Mouse (Mus musculus) thymus, postnatal 0 days (tissue): Measurements from ENCODE around the gene Eps15. TPM values are rescaled to one million over a fixed set of nuclear protein-coding genes. Genes with fewer than 3 reads are reported as not detected.

Source experiments
- DNase-seq: peaks from one replicate; pipeline ENCODE4 v3.0.0-alpha.2; 2015; ENCODE audit warnings: low spot score
- polyA plus RNA-seq: library from polyadenylated mRNA; unstranded; fragments of >200 nt; fragmentation: Nextera tagmentation; extraction: Ambion mirVana; gene quantifications from 2 replicates; pipeline ENCODE4 v1.2.1, GENCODE M21; 2015

Gene Eps15
- polyA plus RNA-seq, 1 experiment from 2014 or later = 53.7 TPM

DNA sequence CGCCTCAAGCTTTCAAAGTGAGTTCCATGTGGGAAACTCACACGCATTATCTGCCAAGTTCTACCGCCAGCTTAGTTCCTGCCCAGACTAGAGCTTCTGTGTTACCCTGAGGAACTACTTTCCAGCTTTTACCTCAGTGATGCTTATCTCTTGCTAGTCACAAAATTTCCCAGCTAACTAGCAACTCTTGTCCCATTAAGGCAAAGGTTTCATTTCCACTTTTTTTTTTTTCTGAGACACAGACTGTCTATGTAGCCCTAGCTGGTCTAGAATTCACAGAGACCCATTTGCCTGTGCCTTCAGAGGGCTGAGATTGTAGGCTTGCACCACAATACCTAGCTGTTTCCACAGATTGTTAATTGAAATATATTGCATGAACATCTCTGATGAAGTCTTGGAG lies 12.6 kb upstream of the Eps15 start:
- DNase-seq = no peak

GRCm38 (mm10) chr4:109268903-109269302 lies 11.2 kb upstream of the Eps15 start:
- DNase-seq = no peak

GRCm38 (mm10) chr4:109271803-109272202 lies 8.3 kb upstream of the Eps15 start:
- no peak for DNase-seq

DNA sequence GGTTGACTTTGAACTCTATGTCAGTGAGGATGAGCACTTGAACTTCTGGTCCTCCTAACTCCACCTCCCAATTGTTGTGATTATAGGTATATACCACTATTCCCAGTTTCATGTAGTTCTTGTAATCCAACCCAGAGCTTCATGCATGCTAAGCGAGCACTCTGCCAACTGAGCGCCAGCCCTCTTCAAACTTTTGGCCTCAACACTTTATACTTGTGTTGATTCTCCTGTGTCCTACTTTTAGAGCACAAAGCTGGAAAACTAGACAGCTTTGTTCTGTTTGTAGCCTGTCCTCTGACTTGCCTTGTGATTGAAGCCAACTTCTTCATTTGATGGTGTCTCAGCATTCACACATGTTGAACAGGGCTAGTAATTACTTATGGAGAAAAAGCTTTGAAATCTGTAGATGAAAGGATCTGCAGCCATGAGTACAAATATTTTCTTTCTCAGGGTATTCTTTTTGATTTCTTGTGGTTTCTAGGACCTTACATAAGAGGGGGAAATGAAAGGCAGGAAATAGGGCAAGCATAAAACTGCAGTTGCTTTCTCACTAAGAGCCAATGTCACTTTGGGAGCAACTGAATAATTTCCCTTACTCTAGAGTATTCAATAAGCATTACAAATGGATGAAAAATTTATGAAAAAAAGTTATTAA lies 6.4 kb upstream of the Eps15 start:
- peak; percentile 35 for DNase-seq

GRCm38 (mm10) chr4:109280459-109281160 lies 542 bp downstream of the Eps15 start:
- peak; percentile 35 for DNase-seq

DNA sequence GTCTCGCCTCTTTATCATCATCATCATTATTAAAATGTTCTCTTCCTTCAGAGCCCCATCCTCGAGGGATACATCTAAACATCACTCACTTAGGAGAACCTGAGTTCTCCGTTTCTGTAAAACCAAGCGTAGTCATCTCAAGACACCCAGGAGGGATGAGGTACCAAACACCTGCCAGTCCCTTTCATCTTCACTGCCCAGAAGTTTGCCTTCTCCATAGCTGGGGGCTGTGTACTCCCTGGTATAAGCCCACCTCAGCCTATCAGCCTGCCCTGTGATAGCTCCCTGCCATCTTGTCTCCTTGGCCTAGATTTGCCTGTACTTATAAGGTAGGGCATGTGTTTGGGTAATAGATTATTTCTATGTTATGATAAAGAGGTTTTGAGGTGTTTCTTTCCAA lies 1.1 kb downstream of the Eps15 start:
- DNase-seq = no peak

GRCm38 (mm10) chr4:109281946-109282345 lies 1.9 kb downstream of the Eps15 start:
- no peak for DNase-seq

DNA sequence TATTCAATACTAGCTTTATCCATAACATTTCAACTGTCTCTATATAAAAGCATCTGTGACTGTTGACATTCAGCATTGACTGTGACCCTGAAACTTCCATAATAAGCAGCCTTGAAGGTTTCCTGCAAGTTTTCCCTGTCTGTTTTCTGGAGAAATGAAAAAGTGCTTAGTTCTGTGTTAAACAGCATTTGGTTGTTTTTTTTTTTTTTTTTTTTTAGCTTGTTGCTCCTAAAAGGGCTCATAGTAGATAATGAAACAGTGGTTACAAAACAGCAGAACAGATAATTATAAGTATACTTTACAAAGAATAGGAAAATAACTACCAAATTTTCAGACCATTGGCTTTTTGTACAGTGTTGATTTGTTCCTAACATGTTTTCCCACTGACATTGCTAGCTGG lies 14.6 kb downstream of the Eps15 start:
- DNase-seq = no peak

DNA sequence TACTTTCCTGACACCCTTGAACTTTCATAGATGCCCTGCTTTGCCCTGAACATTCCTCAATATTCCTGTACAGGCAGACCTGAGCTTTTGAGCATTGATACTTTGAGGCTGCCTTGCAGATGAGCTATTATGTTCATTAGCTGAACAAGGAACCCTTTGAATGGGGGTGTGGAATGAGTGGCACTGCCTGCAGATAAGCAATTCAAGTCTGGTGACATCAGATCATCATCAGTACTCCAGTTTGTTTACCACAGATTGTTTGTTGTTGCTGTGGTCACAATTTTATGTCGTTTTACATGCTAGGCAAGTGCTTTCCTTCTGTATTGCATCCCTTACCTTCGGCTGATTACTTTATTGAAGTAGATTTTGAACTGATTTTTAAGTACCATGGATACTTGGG lies 16.4 kb downstream of the Eps15 start:
- no peak for DNase-seq

DNA sequence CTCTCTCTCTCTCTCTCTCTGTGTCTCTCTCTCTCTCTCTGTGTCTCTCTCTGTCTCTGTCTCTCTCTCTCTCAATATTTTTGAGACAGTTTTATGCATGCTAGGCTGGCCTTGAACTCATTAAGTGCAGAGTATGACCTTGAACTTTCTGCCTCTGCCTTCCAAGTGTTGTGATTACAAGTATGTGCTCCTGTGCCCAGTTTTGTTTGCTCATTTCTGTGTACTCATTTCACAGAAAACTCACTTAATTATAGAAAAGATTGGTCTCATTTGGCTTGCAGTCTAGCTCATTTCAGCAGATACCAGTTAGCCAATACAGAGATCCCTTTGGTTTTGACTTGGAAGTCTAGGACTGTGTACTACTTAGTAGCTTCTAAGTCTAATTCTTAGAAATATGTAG lies 19.1 kb downstream of the Eps15 start:
- DNase-seq = no peak

DNA sequence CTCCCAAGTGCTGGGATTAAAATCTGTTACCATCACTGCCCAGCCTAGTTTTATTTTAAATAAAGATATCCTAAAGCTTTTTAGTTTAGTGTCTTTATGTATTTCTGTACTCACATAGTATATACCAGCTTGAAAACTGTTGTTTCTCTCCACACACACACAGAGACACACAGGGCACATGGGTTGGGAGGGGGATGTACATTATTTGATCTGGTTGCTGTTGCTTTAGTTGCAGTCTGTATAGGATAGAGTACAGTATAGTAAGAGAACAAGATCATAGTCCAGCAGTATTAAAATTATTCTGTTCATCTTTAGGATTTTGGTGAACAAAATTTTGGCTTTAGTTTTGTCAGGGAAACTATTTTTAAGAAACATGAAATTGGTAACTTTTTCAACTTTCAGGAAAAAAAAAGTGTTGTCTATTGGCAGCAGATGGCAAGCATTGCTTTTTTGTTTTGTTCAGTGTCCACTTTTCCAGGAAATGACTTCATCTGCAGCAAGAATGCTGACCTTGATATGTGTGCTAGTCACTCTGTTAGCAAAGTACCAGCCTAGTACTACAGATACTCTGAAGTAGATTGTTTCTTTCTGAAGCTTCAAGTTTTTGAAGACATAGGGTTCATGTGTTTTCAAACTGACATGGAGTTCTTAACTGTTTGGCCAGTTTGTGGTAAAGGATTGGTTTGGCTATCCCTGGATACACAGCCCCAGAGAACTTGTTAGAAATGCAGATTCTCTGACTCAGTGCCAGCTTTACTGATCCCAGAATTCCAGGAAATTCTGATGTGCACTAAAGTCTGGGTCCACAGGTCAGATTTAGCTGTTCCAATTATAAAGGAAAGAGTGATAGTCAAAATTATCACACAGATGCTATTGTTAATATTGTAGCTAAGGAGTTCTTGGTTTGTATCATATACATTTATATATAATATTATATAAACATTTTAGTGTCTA lies 37.1 kb downstream of the Eps15 start:
- no peak for DNase-seq

DNA sequence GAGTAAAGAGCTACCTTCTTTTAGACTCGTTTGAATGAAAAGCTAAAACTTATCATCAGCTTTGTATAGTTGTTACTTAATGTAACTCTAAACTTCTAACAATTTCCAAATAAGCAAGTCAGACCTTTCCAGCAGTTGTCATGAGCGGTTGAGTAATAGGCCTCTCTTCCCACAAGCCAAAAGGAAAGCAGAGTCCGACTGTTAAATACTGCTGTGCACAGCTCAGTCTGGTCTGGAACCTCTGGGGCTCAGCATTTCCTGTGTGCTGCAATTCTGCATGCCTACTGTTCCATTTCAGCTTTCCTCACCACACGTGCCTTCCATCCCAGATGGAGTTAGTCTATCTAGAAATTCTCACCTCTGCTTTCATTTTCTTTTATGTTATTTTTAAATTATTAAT lies 56.7 kb downstream of the Eps15 start:
- DNase-seq = no peak

DNA sequence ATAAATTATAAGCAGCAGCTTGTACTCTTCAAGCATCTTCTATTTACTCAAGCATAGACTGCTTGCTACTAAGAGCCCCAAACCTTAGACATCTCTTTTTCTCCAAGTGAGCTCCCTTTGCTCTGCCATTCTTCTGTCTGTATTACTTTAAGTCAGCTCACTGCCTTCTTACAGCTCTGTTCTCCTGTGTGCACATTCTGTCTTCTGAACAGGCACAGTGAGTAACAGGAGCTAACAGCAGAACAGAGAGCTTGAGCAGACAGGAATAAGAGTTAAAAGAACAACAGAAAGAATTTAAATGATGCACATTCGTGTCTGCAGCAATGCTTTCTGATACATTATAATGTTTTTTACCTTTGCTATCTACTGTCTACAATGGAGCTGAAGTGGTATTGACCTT lies 61.2 kb downstream of the Eps15 start:
- no peak for DNase-seq

- no peak for DNase-seq
Observed at GRCm38 (mm10) chr4:109342783-109343485, 62.9 kb downstream of the Eps15 start.

GRCm38 (mm10) chr4:109343909-109344308 lies 63.8 kb downstream of the Eps15 start:
- no peak for DNase-seq

- no peak for DNase-seq
Observed at GRCm38 (mm10) chr4:109378107-109378506, 98.0 kb downstream of the Eps15 start.

DNA sequence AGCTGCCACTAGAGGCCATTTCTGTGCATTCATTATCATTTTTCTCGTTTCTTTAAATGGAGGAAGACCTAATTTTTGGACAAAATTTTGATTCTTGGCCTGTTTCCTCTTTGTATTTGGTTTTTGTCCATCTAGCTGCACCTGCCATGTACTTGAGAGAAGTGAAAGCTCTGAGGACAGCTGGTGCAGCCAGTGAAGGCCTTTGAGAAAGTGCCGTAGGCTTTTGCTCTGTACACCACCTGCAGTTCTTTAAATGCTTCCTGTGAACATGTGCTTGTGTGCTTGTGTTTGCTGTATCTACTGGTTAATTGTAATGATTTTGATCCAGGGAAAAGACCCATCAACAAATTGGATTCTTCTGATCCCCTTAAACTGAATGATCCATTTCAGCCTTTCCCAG lies 102.4 kb downstream of the Eps15 start:
- peak; percentile 15 for DNase-seq

- DNase-seq = no peak
Observed at GRCm38 (mm10) chr4:109385599-109385998, 105.5 kb downstream of the Eps15 start.

DNA sequence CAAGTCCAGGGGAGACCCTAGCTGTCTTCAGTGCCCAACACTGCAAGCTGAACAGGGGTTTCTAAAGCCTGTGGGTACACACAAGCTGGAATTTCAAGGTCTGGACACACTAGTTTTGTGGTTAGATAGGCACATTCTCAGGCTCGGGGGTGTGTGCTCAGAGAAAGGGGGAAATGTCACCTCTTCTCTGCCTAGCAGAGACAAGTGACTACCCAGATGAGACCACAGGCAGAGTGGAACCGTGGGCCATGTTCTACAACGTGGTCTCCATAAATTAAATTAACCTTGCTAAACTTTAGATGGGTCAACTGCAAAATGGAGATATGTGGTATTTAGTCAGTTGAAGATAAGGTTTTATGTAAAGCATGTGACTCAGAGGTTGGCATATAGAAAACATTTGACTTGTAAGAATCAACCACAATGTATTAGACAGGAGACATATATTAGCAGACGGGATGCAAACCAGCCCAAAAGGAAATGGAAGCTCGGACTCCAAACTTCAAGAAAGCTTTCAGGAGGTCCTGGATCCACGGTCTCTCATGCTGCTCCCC lies 113.2 kb downstream of the Eps15 start:
- DNase-seq = no peak

DNA sequence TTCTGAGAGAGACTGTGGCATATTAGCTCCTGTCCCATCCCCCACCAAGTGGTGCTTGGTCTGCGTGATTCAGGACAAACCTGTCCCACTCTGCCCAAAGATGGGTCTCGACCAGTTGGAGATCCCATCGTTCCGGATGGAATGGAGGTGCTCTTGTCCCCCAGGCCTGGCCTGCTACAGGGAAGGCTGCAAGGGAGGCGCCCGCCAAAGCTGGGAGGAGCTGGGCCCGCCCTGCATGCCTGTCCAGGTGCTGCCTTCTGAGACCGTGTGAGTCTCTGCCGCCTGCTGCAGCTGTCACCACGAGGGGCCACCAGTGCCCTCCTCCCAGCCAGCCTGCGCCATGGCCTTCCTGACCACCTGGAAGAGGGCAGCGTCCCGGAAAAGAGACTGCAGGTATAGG lies 113.8 kb downstream of the Eps15 start:
- DNase-seq = peak; percentile 9
